Mouse (Mus musculus): ENCODE measurements around the gene Aqp1. TPM values are rescaled to one million over a fixed set of nuclear protein-coding genes. Genes with fewer than 3 reads are reported as not detected.

The Aqp1 gene
- polyA plus RNA-seq, 1 experiment from 2014 or later = 140 TPM

DNA sequence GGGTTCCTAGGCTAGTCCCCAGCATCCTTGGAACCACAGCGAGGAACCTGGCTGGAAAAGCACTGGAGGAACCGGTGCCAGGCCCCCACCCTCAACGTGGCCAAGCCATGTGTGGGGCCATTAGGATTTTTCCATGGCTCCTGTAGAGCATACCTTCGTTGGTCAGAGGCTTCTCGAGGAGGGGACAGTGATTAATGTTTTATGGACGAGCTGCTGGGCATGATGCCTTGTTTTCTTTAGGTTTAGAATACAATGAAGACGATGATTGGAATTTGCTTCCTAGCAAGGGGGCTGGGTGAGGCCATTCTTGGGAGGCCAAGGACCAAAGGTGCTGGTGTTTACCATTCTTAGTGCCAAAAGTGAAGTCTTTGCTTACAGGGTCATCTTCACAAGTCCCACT lies 15.5 kb downstream of the Aqp1 start:
- no peaks in the 10 kb centered on the region for H3K27me3 ChIP-seq (ENCODE audit: insufficient read depth, low read length)
- H3K9me3 ChIP-seq (replicated peaks; ENCODE audit: low read length) = no peaks in the 10 kb centered on the region
- no peaks in the 10 kb centered on the region for H3K36me3 ChIP-seq (ENCODE audit: insufficient read depth, low read length)
- no peak for TF ChIP-seq CTCF (IDR thresholded peaks at IDR 0.05; ENCODE audit: low read depth)
- no peak overlapping the region for H3K27ac ChIP-seq
- no peak overlapping the region for H3K4me3 ChIP-seq (replicated peaks; ENCODE audit: low read depth, low read length)
- ATAC-seq (replicated peaks; ENCODE audit: low FRiP score, low read depth) = peak; percentile 23; the same call in 1 of the 2 replicates
- H3K4me1 ChIP-seq (replicated peaks; ENCODE audit: insufficient read depth, low read length) = no peaks in the 10 kb centered on the region
- no peak for DNase-seq (ENCODE audit: low spot score)
- H3K9ac ChIP-seq (ENCODE audit: low read depth, low read length) = no peak overlapping the region
- no peak overlapping the region for H3K4me2 ChIP-seq (ENCODE audit: low read length)
- WGBS = 45% methylated on average over 7 of the region's 7 CpGs

DNA sequence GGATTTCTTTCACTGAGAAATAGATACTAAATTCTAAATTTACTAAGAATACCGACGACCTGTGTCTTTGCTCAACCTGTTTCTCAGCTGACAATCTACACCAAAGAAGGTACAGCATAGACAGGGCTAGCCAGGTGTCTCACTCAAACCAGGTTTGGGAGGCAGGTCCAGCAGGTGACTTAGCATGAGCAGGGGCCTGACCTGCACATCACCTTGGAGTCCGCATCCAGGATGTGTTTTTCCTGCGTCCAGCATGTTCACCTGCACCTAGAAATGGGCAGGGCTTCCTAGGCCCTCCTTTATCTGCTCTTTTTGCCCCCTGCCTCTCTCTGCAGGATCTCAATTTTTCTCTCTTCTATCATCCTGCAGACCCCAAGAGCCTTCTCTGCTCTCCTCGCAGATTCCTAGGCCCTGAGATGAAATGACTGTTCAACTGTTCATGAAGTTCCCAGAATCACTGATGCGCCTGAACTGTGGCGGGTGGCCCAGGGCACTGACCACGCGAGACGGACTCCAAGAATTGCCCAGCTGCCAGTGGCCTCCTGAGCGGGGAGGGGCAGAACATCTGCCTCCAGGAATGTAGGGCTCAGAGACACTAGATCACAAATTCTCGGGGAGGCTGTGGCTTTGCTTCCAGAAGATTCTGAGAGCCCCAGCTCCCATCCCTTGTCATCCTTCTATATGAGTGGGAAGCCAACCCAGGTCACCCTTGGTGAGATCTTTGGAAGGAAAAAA lies 17.6 kb downstream of the Aqp1 start:
- H3K9me3 ChIP-seq (replicated peaks; ENCODE audit: low read length) = no peaks in the 10 kb centered on the region
- DNase-seq (ENCODE audit: low spot score) (no peak), ATAC-seq (replicated peaks; ENCODE audit: low FRiP score, low read depth) (no peak)
- H3K4me3 ChIP-seq (replicated peaks; ENCODE audit: low read depth, low read length) = no peak overlapping the region
- TF ChIP-seq CTCF (IDR thresholded peaks at IDR 0.05; ENCODE audit: low read depth) = no peak
- WGBS = 75% methylated on average over 12 of the region's 12 CpGs
- H3K9ac ChIP-seq (ENCODE audit: low read depth, low read length) = no peak overlapping the region
- no peak overlapping the region for H3K4me2 ChIP-seq (ENCODE audit: low read length)
- H3K27me3 ChIP-seq (ENCODE audit: insufficient read depth, low read length) = no peaks in the 10 kb centered on the region
- H3K4me1 ChIP-seq (replicated peaks; ENCODE audit: insufficient read depth, low read length) = no peaks in the 10 kb centered on the region
- H3K27ac ChIP-seq = no peak overlapping the region
- no peaks in the 10 kb centered on the region for H3K36me3 ChIP-seq (ENCODE audit: insufficient read depth, low read length)

DNA sequence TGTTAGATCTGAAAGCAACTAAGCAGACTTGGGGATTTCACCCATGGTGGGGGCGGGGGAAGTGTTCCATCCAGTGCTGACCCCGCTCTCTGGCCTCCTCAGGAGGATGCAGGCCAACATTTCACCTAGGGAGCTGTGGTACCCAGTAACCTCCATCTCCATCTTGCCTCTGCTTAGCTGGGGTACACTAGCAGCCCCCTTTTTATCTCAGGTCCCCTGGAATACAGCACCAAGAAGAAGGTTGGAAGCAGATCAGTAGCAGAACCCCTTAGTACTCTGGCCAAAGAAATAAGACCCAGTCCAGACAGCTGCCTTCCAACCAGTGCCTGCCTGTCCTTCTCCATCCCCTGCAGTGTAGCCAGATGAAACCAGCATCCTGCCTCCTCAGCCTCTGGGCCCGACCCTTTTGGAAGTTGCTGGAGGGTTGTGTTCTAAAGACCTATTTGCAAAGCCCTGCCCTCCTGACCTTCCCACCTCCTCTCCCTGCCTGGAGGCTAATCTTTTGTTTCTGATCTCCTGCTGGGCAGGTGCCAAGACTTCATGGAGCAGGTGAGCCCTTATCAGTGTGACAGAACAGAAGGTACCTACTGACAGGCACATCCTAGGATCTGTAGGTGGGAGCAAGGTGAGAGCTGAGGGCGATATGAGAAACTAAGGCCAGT lies 18.4 kb downstream of the Aqp1 start:
- 75% methylated on average over 4 of the region's 4 CpGs for WGBS
- ATAC-seq (replicated peaks; ENCODE audit: low FRiP score, low read depth) (no peak), DNase-seq (ENCODE audit: low spot score) (no peak)
- no peak for TF ChIP-seq CTCF (IDR thresholded peaks at IDR 0.05; ENCODE audit: low read depth)
- no peak overlapping the region for H3K9ac ChIP-seq (ENCODE audit: low read depth, low read length)
- H3K4me3 ChIP-seq (replicated peaks; ENCODE audit: low read depth, low read length) = no peak overlapping the region
- no peaks in the 10 kb centered on the region for H3K27me3 ChIP-seq (ENCODE audit: insufficient read depth, low read length)
- no peaks in the 10 kb centered on the region for H3K4me1 ChIP-seq (replicated peaks; ENCODE audit: insufficient read depth, low read length)
- H3K9me3 ChIP-seq (replicated peaks; ENCODE audit: low read length) = no peaks in the 10 kb centered on the region
- no peak overlapping the region for H3K4me2 ChIP-seq (ENCODE audit: low read length)
- no peaks in the 10 kb centered on the region for H3K36me3 ChIP-seq (ENCODE audit: insufficient read depth, low read length)
- no peak overlapping the region for H3K27ac ChIP-seq

DNA sequence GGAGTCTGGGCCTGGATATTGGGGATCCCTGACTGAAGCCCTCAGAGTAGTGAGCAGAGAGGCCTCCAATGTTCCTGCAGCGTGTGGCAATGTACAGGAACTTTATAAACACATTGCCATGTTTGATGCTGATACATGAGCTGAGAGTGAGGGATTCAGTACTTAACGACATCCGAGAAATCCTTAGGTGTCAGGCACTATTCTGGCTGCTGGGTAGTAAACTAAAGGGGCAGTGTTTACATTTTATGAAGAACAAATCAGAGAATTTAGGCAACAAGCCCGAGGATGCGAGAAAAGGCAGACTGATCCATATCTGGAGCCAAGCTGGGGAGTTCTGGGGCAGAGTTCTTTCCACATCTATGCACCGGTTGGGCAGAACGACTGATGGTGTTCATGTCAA lies 19.3 kb downstream of the Aqp1 start:
- ATAC-seq (replicated peaks; ENCODE audit: low FRiP score, low read depth) (no peak), DNase-seq (ENCODE audit: low spot score) (no peak)
- 72% methylated on average over 7 of the region's 7 CpGs for WGBS
- no peak overlapping the region for H3K4me2 ChIP-seq (ENCODE audit: low read length)
- H3K36me3 ChIP-seq (ENCODE audit: insufficient read depth, low read length) = no peaks in the 10 kb centered on the region
- no peak overlapping the region for H3K9ac ChIP-seq (ENCODE audit: low read depth, low read length)
- H3K27me3 ChIP-seq (ENCODE audit: insufficient read depth, low read length) = no peaks in the 10 kb centered on the region
- H3K27ac ChIP-seq = no peak overlapping the region
- no peak for TF ChIP-seq CTCF (IDR thresholded peaks at IDR 0.05; ENCODE audit: low read depth)
- H3K4me1 ChIP-seq (replicated peaks; ENCODE audit: insufficient read depth, low read length) = no peaks in the 10 kb centered on the region
- no peaks in the 10 kb centered on the region for H3K9me3 ChIP-seq (replicated peaks; ENCODE audit: low read length)
- no peak overlapping the region for H3K4me3 ChIP-seq (replicated peaks; ENCODE audit: low read depth, low read length)

DNA sequence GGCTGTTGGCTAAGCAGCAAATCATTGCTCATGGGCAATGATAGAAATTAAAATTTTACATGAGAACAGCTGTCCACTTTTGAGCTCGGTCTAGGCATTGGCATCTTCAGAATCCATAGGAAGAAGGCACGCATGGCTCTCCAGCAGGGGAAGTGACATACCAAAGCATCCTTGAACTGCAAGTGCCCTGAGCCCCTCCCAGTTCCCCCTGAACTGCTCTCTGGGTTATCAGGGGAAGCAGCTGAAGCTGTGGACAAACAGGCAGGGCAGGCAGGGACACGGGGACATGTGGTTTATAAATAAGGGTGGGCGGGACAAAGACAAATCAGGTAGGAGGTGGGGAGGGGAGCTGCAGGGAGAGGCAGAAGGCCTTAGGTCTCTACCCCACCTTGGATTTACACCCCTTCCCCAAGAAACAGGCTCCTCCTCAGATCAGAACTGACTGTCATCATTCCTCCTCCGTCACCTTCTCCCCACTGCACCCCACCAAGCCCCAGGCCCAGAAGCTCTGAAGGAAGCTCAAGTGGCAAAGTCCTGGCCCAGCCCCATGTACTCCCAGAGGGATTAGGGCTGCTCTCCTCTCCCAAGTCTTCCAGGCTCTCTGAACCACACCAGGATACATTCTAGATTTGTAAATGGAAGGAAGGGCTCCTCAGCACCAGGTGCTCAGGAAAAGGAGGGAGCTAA lies 19.9 kb downstream of the Aqp1 start:
- no peak overlapping the region for H3K27ac ChIP-seq
- H3K36me3 ChIP-seq (ENCODE audit: insufficient read depth, low read length) = no peaks in the 10 kb centered on the region
- no peak for TF ChIP-seq CTCF (IDR thresholded peaks at IDR 0.05; ENCODE audit: low read depth)
- ATAC-seq (replicated peaks; ENCODE audit: low FRiP score, low read depth) (no peak), DNase-seq (ENCODE audit: low spot score) (no peak)
- H3K27me3 ChIP-seq (ENCODE audit: insufficient read depth, low read length) = no peaks in the 10 kb centered on the region
- no peaks in the 10 kb centered on the region for H3K4me1 ChIP-seq (replicated peaks; ENCODE audit: insufficient read depth, low read length)
- H3K4me2 ChIP-seq (ENCODE audit: low read length) = no peak overlapping the region
- no peaks in the 10 kb centered on the region for H3K9me3 ChIP-seq (replicated peaks; ENCODE audit: low read length)
- no peak overlapping the region for H3K4me3 ChIP-seq (replicated peaks; ENCODE audit: low read depth, low read length)
- no peak overlapping the region for H3K9ac ChIP-seq (ENCODE audit: low read depth, low read length)
- WGBS = 54% methylated on average over 5 of the region's 5 CpGs

DNA sequence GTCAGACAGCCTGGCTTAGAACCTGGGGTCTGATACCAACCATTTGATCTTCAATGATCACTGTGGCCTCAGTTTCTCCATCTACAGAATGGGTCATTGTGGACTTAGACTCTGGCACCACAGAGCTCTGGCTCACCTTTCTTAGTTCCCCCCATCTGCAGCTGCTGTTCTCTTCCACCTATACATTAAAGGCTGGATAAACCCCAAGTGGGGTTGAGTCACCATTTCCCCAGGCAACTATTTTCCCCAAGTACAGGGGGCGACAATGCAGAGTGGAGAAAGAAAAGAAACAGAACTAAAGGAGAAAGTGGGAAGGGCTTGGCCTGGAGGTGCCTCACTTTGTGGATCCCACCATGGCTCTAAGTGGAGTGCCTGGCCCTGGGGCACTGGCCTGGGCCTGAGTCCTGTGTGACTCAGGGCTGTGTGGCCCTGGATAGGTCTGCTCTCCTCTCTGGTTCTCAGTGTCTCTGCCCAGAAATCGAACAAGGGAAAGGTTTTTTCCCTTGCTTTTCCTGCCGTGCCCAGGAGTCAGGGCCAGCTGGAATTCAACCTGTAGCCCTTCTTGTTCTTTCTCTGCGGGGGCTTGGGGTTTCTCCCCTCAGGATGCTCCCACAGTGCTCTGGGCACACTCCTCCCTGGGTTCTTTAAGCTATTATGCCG lies 20.9 kb downstream of the Aqp1 start:
- Histone ChIP-seq H3K36me3 (ENCODE audit: insufficient read depth, low read length) (no peaks in the 10 kb centered on the region), H3K9me3 (replicated peaks; ENCODE audit: low read length) (no peaks in the 10 kb centered on the region), H3K4me3 (replicated peaks; ENCODE audit: low read depth, low read length) (no peak overlapping the region), H3K4me1 (replicated peaks; ENCODE audit: insufficient read depth, low read length) (no peaks in the 10 kb centered on the region), H3K9ac (ENCODE audit: low read depth, low read length) (no peak overlapping the region), H3K4me2 (ENCODE audit: low read length) (no peak overlapping the region), H3K27me3 (ENCODE audit: insufficient read depth, low read length) (no peaks in the 10 kb centered on the region), H3K27ac (peak overlapping the region; percentile 67)
- DNase-seq (ENCODE audit: low spot score) (no peak), ATAC-seq (replicated peaks; ENCODE audit: low FRiP score, low read depth) (no peak)
- WGBS = 72% methylated on average over 5 of the region's 5 CpGs
- no peak for TF ChIP-seq CTCF (IDR thresholded peaks at IDR 0.05; ENCODE audit: low read depth)
